ENCODE assay signal across 8 mouse cellular contexts in the genomic region with DNA sequence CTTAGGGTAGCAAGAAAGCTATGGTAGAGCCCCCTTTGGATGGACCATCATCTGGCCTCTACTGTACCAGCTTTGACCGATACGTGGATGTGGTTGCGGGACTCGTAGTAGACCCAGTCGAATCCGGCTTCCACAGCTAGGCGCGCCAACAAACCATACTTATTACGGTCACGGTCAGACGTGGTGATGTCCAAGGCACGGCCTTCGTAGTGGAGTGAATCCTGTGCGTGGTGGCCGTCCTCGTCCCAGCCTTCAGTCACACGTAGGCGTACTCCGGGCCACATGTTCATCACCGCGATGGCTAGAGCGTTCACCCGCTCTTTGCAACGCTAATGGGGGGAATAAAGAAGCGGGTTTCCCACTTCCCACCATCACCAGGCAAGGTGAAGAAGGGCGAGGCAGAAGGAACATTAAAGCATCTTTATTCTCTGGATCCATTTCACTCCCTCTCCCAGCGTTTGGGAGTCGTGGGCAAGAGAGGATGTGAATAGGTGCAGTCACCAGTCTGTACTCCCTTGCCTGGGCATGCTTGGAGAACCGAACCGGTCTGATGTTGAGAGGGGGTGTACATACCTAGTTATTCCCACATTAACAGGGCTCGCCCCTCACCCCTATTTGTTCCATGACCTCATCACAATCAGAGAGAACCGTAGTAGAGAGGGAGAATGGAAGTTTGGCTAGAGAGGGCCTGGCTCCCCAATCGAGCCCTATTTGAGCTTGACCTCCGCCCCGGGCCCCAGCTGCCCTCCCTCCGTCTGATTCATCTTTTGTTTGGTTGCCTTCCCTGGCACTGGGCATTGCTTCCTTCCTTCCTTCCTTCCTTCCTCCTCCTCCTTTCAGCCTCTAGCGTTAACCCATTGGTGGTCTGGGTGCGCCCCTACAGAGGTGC. TPM values are rescaled to one million over a fixed set of nuclear protein-coding genes. Genes with fewer than 3 reads are reported as not detected.
DNase-seq lines count a peak whose midpoint lies in the region; ATAC-seq and TF ChIP-seq lines count a peak whose summit lies in the region.

No protein-coding gene starts in this region.

- intact Hi-C loops in left cerebral cortex, adult 2 months (cut with DNase I) = loop anchor here (10.0 kb wide), 1 partner anchor 310 kb away; no protein-coding TSS in a partner anchor

- no peaks in the 10 kb centered on the region for H3K36me3 ChIP-seq in forebrain, embryonic 13.5 days (ENCODE audit: poor library complexity, severe bottlenecking)
- H3K36me3 ChIP-seq in limb, embryonic 14.5 days (ENCODE audit: control insufficient read depth, insufficient read depth, low read length) = no peaks in the 10 kb centered on the region
- no peaks in the 10 kb centered on the region for H3K36me3 ChIP-seq in neural tube, embryonic 15.5 days

- no peak for TF ChIP-seq POLR2A in limb, embryonic 14.5 days (IDR thresholded peaks at IDR 0.05; ENCODE audit: borderline replicate concordance, extremely low read depth, insufficient read depth, insufficient read length)

- no peak for ATAC-seq in forebrain, embryonic 13.5 days
- ATAC-seq in limb, embryonic 14.5 days (ENCODE audit: low FRiP score, low read depth) = no peak
- no peak for ATAC-seq in neural tube, embryonic 15.5 days (ENCODE audit: low FRiP score)
- no peak for ATAC-seq in erythroid progenitor cell, adult 5-6 weeks (replicated peaks; ENCODE audit: low FRiP score, poor library complexity, severe bottlenecking)

- H3K4me3 ChIP-seq in left cerebral cortex, adult 2 months = peak overlapping the region; percentile 46
- peak overlapping the region; percentile 48 for H3K4me3 ChIP-seq in forebrain, embryonic 13.5 days
- peak overlapping the region; percentile 52 for H3K4me3 ChIP-seq in limb, embryonic 14.5 days (replicated peaks; ENCODE audit: low read length)
- peak overlapping the region; percentile 49 for H3K4me3 ChIP-seq in neural tube, embryonic 15.5 days (replicated peaks)

- peak overlapping the region; percentile 90 for H3K4me2 ChIP-seq in forebrain, embryonic 13.5 days
- peak overlapping the region; percentile 99 for H3K4me2 ChIP-seq in limb, embryonic 14.5 days (replicated peaks; ENCODE audit: low read depth, low read length, severe bottlenecking)
- H3K4me2 ChIP-seq in neural tube, embryonic 15.5 days = peak overlapping the region; percentile 96

- peaks cover 39% of the 10 kb centered on the region for H3K4me1 ChIP-seq in forebrain, embryonic 13.5 days
- H3K4me1 ChIP-seq in limb, embryonic 14.5 days (ENCODE audit: control insufficient read depth, insufficient read depth, low read length) = peaks cover 32% of the 10 kb centered on the region
- H3K4me1 ChIP-seq in neural tube, embryonic 15.5 days = peaks cover 47% of the 10 kb centered on the region

- peak overlapping the region; percentile 57 for H3K9ac ChIP-seq in forebrain, embryonic 13.5 days
- peak overlapping the region; percentile 28; the same call in 1 of the 2 replicates for H3K9ac ChIP-seq in limb, embryonic 14.5 days (ENCODE audit: low read depth, low read length, severe bottlenecking)
- peak overlapping the region; percentile 33; the same call in 1 of the 2 replicates for H3K9ac ChIP-seq in neural tube, embryonic 15.5 days (replicated peaks)

- no peak for TF ChIP-seq CTCF in left cerebral cortex, adult 2 months (IDR thresholded peaks at IDR 0.05)

- WGBS in forebrain, embryonic 13.5 days = 3% methylated on average over 38 of the region's 38 CpGs
- 3% methylated on average over 38 of the region's 38 CpGs for WGBS in limb, embryonic 14.5 days
- WGBS in neural tube, embryonic 15.5 days = 2% methylated on average over 38 of the region's 38 CpGs

- H3K27me3 ChIP-seq in forebrain, embryonic 13.5 days = peaks cover 90% of the 10 kb centered on the region
- peaks cover 83% of the 10 kb centered on the region for H3K27me3 ChIP-seq in limb, embryonic 14.5 days (ENCODE audit: control insufficient read depth, insufficient read depth, low read length)
- peaks cover 85% of the 10 kb centered on the region for H3K27me3 ChIP-seq in neural tube, embryonic 15.5 days (replicated peaks)

- H3K27ac ChIP-seq in left cerebral cortex, adult 2 months = no peak overlapping the region
- H3K27ac ChIP-seq in forebrain, embryonic 13.5 days = no peak overlapping the region
- no peak overlapping the region for H3K27ac ChIP-seq in limb, embryonic 14.5 days (replicated peaks; ENCODE audit: low read depth, low read length)
- H3K27ac ChIP-seq in neural tube, embryonic 15.5 days (replicated peaks) = no peak overlapping the region

- no peaks in the 10 kb centered on the region for H3K9me3 ChIP-seq in forebrain, embryonic 13.5 days (replicated peaks)
- no peaks in the 10 kb centered on the region for H3K9me3 ChIP-seq in limb, embryonic 14.5 days (ENCODE audit: control insufficient read depth, low read length)
- no peaks in the 10 kb centered on the region for H3K9me3 ChIP-seq in neural tube, embryonic 15.5 days (replicated peaks)

- no peak for DNase-seq in left cerebral cortex, adult 2 months (ENCODE audit: extremely low spot score in 1 of 2, low spot score in 2 of 2)
- no peak for DNase-seq in left cerebral cortex, adult 9 months (ENCODE audit: low spot score in 2 of 2)
- no peak for DNase-seq in limb, embryonic 14.5 days (ENCODE audit: low spot score)
- DNase-seq in spleen, postnatal 10 days (ENCODE audit: low spot score in 2 of 2) = no peak
- DNase-seq in kidney, postnatal 36 days = no peak

RNA-seq across cellular contexts. Expression of a gene that starts 0.7 kb away (rescaled TPM):
- total RNA-seq in left cerebral cortex, adult 2 months (2021) = 10 to 100 TPM; 11.8 to 12.1 TPM
- polyA plus RNA-seq in forebrain, embryonic 13.5 days (2015; fragmentation: Nextera tagmentation; extraction: Ambion mirVana) = 31.7 and 33.0 TPM in 2 replicates
- 14.5 and 16.4 TPM in 2 replicates for polyA plus RNA-seq in limb, embryonic 14.5 days (2012; rRNA removed)
- 12.0 and 13.8 TPM in 2 replicates for polyA plus RNA-seq in limb, embryonic 14.5 days (2014; fragmentation: Nextera tagmentation; extraction: Ambion mirVana)
- 27.0 and 33.2 TPM in 2 replicates for polyA plus RNA-seq in neural tube, embryonic 15.5 days (2015; fragmentation: Nextera tagmentation; extraction: Ambion mirVana)
- total RNA-seq in erythroid progenitor cell, adult 5-6 weeks (2015; ENCODE audit: low replicate concordance) = 2.2 and 5.9 TPM in 2 replicates
- not detected in 2 replicates for total RNA-seq in erythroid progenitor cell, adult 5-6 weeks (2017; ENCODE audit: low replicate concordance)

RNA-seq across cellular contexts. Expression of a gene that starts 3.4 kb away (rescaled TPM):
- total RNA-seq in left cerebral cortex, adult 2 months (2021) = under 1 TPM in 1 of 2 experiments, not detected in 1; 0.28 TPM
- polyA plus RNA-seq in forebrain, embryonic 13.5 days (2015; fragmentation: Nextera tagmentation; extraction: Ambion mirVana) = 0.22 and 0.28 TPM in 2 replicates
- polyA plus RNA-seq in limb, embryonic 14.5 days (2012; rRNA removed) = 1.4 and 2.0 TPM in 2 replicates
- 0.72 and 1.1 TPM in 2 replicates for polyA plus RNA-seq in limb, embryonic 14.5 days (2014; fragmentation: Nextera tagmentation; extraction: Ambion mirVana)
- polyA plus RNA-seq in neural tube, embryonic 15.5 days (2015; fragmentation: Nextera tagmentation; extraction: Ambion mirVana) = 2.5 and 3.2 TPM in 2 replicates
- total RNA-seq in erythroid progenitor cell, adult 5-6 weeks (2015; ENCODE audit: low replicate concordance) = not detected in 2 replicates
- not detected in 2 replicates for total RNA-seq in erythroid progenitor cell, adult 5-6 weeks (2017; ENCODE audit: low replicate concordance)

RNA-seq across cellular contexts. Expression of a gene that starts 23.0 kb away (rescaled TPM):
- 10 to 100 TPM; 17.8 to 19.1 TPM for total RNA-seq in left cerebral cortex, adult 2 months (2021)
- 39.8 and 47.1 TPM in 2 replicates for polyA plus RNA-seq in forebrain, embryonic 13.5 days (2015; fragmentation: Nextera tagmentation; extraction: Ambion mirVana)
- polyA plus RNA-seq in limb, embryonic 14.5 days (2012; rRNA removed) = 66.8 and 145 TPM in 2 replicates
- polyA plus RNA-seq in limb, embryonic 14.5 days (2014; fragmentation: Nextera tagmentation; extraction: Ambion mirVana) = 5.5 and 7.8 TPM in 2 replicates
- polyA plus RNA-seq in neural tube, embryonic 15.5 days (2015; fragmentation: Nextera tagmentation; extraction: Ambion mirVana) = 27.9 and 28.6 TPM in 2 replicates
- total RNA-seq in erythroid progenitor cell, adult 5-6 weeks (2015; ENCODE audit: low replicate concordance) = 7.9 and 15.1 TPM in 2 replicates
- 9.0 and 12.1 TPM in 2 replicates for total RNA-seq in erythroid progenitor cell, adult 5-6 weeks (2017; ENCODE audit: low replicate concordance)

RNA-seq across cellular contexts. Expression of a gene that starts 24.0 kb away (rescaled TPM):
- 100 to 1,000 TPM; 100 to 101 TPM for total RNA-seq in left cerebral cortex, adult 2 months (2021)
- polyA plus RNA-seq in forebrain, embryonic 13.5 days (2015; fragmentation: Nextera tagmentation; extraction: Ambion mirVana) = 13.7 and 14.3 TPM in 2 replicates
- 27.1 and 27.3 TPM in 2 replicates for polyA plus RNA-seq in limb, embryonic 14.5 days (2012; rRNA removed)
- polyA plus RNA-seq in limb, embryonic 14.5 days (2014; fragmentation: Nextera tagmentation; extraction: Ambion mirVana) = 16.7 and 20.1 TPM in 2 replicates
- polyA plus RNA-seq in neural tube, embryonic 15.5 days (2015; fragmentation: Nextera tagmentation; extraction: Ambion mirVana) = 9.9 and 10.1 TPM in 2 replicates
- 29.2 and 52.4 TPM in 2 replicates for total RNA-seq in erythroid progenitor cell, adult 5-6 weeks (2015; ENCODE audit: low replicate concordance)
- total RNA-seq in erythroid progenitor cell, adult 5-6 weeks (2017; ENCODE audit: low replicate concordance) = 69.3 and 96.1 TPM in 2 replicates

RNA-seq across cellular contexts. Expression of a gene that starts 39.4 kb away (rescaled TPM):
- total RNA-seq in left cerebral cortex, adult 2 months (2021) = 100 to 1,000 TPM; 509 to 550 TPM
- polyA plus RNA-seq in forebrain, embryonic 13.5 days (2015; fragmentation: Nextera tagmentation; extraction: Ambion mirVana) = 1,607 and 1,715 TPM in 2 replicates
- 2,384 and 3,894 TPM in 2 replicates for polyA plus RNA-seq in limb, embryonic 14.5 days (2012; rRNA removed)
- polyA plus RNA-seq in limb, embryonic 14.5 days (2014; fragmentation: Nextera tagmentation; extraction: Ambion mirVana) = 1,587 and 1,605 TPM in 2 replicates
- polyA plus RNA-seq in neural tube, embryonic 15.5 days (2015; fragmentation: Nextera tagmentation; extraction: Ambion mirVana) = 1,446 and 1,534 TPM in 2 replicates
- 2,503 and 2,754 TPM in 2 replicates for total RNA-seq in erythroid progenitor cell, adult 5-6 weeks (2015; ENCODE audit: low replicate concordance)
- total RNA-seq in erythroid progenitor cell, adult 5-6 weeks (2017; ENCODE audit: low replicate concordance) = 632 and 670 TPM in 2 replicates
